Comparison of ENCODE assay signal across 20 mouse cellular contexts in the genomic region with DNA sequence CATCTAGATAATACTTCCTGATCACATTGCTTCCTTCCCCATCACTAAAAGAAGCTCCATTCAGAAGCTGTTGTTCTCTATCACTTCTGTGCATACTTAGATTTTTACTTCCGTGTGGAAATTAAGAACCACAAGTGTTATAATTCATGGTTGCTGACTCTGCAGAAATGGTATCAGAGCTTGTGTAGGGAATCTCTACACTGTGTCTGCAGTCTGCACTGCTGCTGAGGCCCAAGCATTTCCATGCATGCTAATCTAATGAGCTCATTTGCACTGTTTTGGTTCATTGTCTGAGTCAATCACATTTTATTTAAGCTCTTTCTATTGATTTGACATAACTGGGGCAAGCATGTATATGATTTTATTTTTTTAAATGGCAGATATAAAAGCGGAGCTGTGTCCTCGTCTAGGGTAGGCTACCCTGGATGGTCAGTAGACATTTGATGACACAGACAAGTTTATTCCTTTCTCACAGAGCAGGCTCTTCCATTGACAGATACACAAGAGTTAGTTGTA.
"Had no signal": no experiment of that assay in that cellular context is flagged by ENCODE, and none has a peak within 500 bp of the region (broad histone marks: within the 10 kb centered on the region; RNA-seq: fewer than 3 reads in every experiment).

No protein-coding gene starts in this region.

- H3K9ac ChIP-seq: liver, embryonic 13.5 days; midbrain, embryonic 13.5 days; neural tube, embryonic 13.5 days had no signal

- ATAC-seq: midbrain, embryonic 13.5 days; midbrain, embryonic 16.5 days had no signal

- H3K4me2 ChIP-seq: liver, embryonic 13.5 days; midbrain, embryonic 13.5 days; neural tube, embryonic 13.5 days had no signal

- H3K9me3 ChIP-seq: liver, embryonic 13.5 days; midbrain, embryonic 10.5 days; midbrain, embryonic 13.5 days; neural tube, embryonic 13.5 days had no signal

- H3K4me3 ChIP-seq: left cerebral cortex, adult 2 months; liver, embryonic 13.5 days; midbrain, embryonic 10.5 days; midbrain, embryonic 13.5 days; myocyte; neural tube, embryonic 13.5 days had no signal

- H3K36me3 ChIP-seq: liver, embryonic 13.5 days; midbrain, embryonic 10.5 days; midbrain, embryonic 13.5 days; neural tube, embryonic 13.5 days had no signal

- H3K4me1 ChIP-seq: liver, embryonic 13.5 days; midbrain, embryonic 10.5 days; midbrain, embryonic 13.5 days; neural tube, embryonic 13.5 days had no signal

- H3K27me3 ChIP-seq: liver, embryonic 13.5 days; midbrain, embryonic 13.5 days; neural tube, embryonic 13.5 days had no signal

- H3K27ac ChIP-seq: left cerebral cortex, adult 2 months; liver, embryonic 13.5 days; macrophage; midbrain, embryonic 10.5 days; midbrain, embryonic 13.5 days; neural tube, embryonic 13.5 days; stomach, postnatal 0 days had no signal

- DNase-seq: kidney, adult 9 months; kidney, postnatal 14 days; layer of hippocampus, postnatal 36 days; liver, embryonic 13.5 days; lung, adult 2 months; lung, postnatal 14 days; right cerebral cortex, adult 18-20 months; right cerebral cortex, postnatal 14 days; right cerebral cortex, postnatal 4 days; thymus, adult 2 months; thymus, postnatal 14 days; thymus, postnatal 4 days had no signal
